Mouse (Mus musculus): ENCODE data around the gene Gadd45g. TPM values are rescaled to one million over a fixed set of nuclear protein-coding genes. Genes with fewer than 3 reads are reported as not detected.

The Gadd45g gene
- polyA plus RNA-seq, 1 experiment from 2014 or later = 28.7 TPM

DNA sequence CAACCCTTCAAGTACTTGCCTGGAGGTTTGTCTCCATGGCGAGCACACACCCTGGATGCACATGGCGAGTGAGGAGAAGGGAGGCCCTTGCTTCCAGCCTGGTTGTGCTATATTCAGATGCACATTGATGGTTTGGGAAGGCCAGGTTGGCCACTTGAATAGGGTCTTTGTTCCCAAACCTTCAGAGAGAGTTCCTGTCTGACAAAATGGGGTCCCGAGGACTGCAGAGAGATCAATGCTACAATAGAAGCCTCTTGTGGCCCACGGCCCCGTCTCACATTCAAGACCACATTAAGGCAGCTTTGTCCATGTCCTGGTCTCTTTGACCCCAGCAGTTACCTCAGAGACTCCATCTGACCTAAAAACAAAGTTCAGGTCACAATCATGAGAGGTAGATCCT lies 27.3 kb downstream of the Gadd45g start:
- no peak for ATAC-seq

DNA sequence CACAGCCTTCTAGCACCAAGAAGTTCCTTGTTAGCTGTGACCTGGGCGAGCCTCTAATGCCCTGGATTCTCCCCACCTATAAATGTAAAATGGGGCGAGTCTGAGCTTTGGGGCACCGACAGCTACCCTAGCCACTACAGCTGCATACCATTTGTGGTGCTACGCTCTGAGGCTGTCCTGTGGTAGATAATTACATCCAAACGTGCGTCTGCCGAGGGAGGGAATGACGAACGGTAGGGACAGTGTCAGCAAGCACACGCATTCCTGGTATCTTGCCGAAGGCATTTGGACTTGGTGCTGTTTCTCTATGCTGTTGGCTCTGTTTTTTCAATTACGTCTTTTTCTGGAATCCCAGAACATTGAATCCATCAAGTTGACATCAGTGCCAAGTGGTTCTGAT lies 29.7 kb downstream of the Gadd45g start:
- WGBS = 72% methylated on average over 12 of the region's 12 CpGs
- Histone ChIP-seq H3K27me3 (replicated peaks; ENCODE audit: control insufficient read depth, insufficient read depth, low read length) (no peaks in the 10 kb centered on the region), H3K27ac (ENCODE audit: low read depth, low read length) (no peak overlapping the region), H3K9me3 (ENCODE audit: control insufficient read depth) (no peaks in the 10 kb centered on the region), H3K4me2 (replicated peaks; ENCODE audit: low read depth) (no peak overlapping the region), H3K4me3 (ENCODE audit: low read depth, low read length) (no peak overlapping the region), H3K36me3 (ENCODE audit: control insufficient read depth, insufficient read depth) (no peaks in the 10 kb centered on the region), H3K9ac (ENCODE audit: low read depth, low read length) (no peak overlapping the region), H3K4me1 (replicated peaks; ENCODE audit: control insufficient read depth, insufficient read depth, low read length) (no peaks in the 10 kb centered on the region)
- no peak for ATAC-seq
- TF ChIP-seq CTCF (IDR thresholded peaks at IDR 0.05; ENCODE audit: low read depth) = no peak

More for the DNA sequence above, 27.3 kb downstream of the Gadd45g start:
- Histone ChIP-seq H3K9ac (ENCODE audit: low read depth, low read length) (no peak overlapping the region), H3K27me3 (replicated peaks; ENCODE audit: control insufficient read depth, insufficient read depth, low read length) (no peaks in the 10 kb centered on the region), H3K4me3 (ENCODE audit: low read depth, low read length) (no peak overlapping the region), H3K9me3 (ENCODE audit: control insufficient read depth) (no peaks in the 10 kb centered on the region), H3K27ac (ENCODE audit: low read depth, low read length) (no peak overlapping the region), H3K4me1 (replicated peaks; ENCODE audit: control insufficient read depth, insufficient read depth, low read length) (no peaks in the 10 kb centered on the region), H3K4me2 (replicated peaks; ENCODE audit: low read depth) (no peak overlapping the region), H3K36me3 (ENCODE audit: control insufficient read depth, insufficient read depth) (no peaks in the 10 kb centered on the region)
- no peak for TF ChIP-seq CTCF (IDR thresholded peaks at IDR 0.05; ENCODE audit: low read depth)
- 99% methylated on average over 5 of the region's 5 CpGs for WGBS

DNA sequence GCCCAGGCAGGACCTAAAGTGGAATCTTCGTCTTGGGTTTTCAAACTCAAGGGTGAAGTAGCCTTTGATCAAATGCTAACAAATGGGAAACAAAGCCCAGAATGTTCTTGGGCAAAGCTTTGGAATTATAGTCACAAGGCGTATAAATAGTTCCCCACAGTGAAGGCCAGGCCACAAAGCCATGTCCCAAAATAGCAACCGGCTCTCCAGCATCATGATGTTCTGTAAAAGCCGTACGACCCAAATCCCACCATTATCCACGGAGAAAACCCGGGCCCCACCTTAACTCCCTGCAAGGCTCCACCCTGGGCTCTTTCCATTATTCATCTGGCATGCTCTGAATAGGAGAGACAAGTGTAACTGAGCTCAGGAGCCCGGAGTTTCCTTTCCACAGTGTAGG lies 32.3 kb downstream of the Gadd45g start:
- no peaks in the 10 kb centered on the region for H3K36me3 ChIP-seq (ENCODE audit: control insufficient read depth, insufficient read depth)
- 70% methylated on average over 8 of the region's 8 CpGs for WGBS
- H3K9me3 ChIP-seq (ENCODE audit: control insufficient read depth) = no peaks in the 10 kb centered on the region
- H3K4me2 ChIP-seq (replicated peaks; ENCODE audit: low read depth) = no peak overlapping the region
- H3K27me3 ChIP-seq (replicated peaks; ENCODE audit: control insufficient read depth, insufficient read depth, low read length) = no peaks in the 10 kb centered on the region
- no peaks in the 10 kb centered on the region for H3K4me1 ChIP-seq (replicated peaks; ENCODE audit: control insufficient read depth, insufficient read depth, low read length)
- no peak overlapping the region for H3K27ac ChIP-seq (ENCODE audit: low read depth, low read length)
- H3K4me3 ChIP-seq (ENCODE audit: low read depth, low read length) = no peak overlapping the region
- ATAC-seq = no peak
- no peak for TF ChIP-seq CTCF (IDR thresholded peaks at IDR 0.05; ENCODE audit: low read depth)
- no peak overlapping the region for H3K9ac ChIP-seq (ENCODE audit: low read depth, low read length)

DNA sequence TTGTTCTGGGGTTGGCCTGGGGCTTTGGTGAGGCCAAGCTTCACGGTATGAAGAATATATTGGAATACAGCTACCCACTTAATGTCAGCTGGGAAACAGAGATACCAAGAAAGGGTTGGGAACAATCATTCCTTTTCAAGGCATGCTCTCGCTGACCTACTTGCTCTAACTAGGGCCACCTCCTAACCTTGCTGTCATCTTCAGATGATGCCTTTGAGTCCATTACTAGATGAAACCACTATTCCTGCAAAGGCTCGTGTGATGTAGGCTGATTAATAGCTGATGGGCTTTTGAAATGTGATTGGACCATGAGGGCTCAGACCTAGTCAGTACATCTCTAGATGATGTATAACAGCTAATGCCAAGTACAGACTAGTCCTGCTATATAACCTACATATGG lies 33.1 kb downstream of the Gadd45g start:
- no peaks in the 10 kb centered on the region for H3K4me1 ChIP-seq (replicated peaks; ENCODE audit: control insufficient read depth, insufficient read depth, low read length)
- no peak overlapping the region for H3K9ac ChIP-seq (ENCODE audit: low read depth, low read length)
- no peaks in the 10 kb centered on the region for H3K27me3 ChIP-seq (replicated peaks; ENCODE audit: control insufficient read depth, insufficient read depth, low read length)
- H3K9me3 ChIP-seq (ENCODE audit: control insufficient read depth) = no peaks in the 10 kb centered on the region
- no peak for ATAC-seq
- H3K27ac ChIP-seq (ENCODE audit: low read depth, low read length) = no peak overlapping the region
- 80% methylated on average over 3 of the region's 3 CpGs for WGBS
- no peak for TF ChIP-seq CTCF (IDR thresholded peaks at IDR 0.05; ENCODE audit: low read depth)
- no peak overlapping the region for H3K4me3 ChIP-seq (ENCODE audit: low read depth, low read length)
- no peak overlapping the region for H3K4me2 ChIP-seq (replicated peaks; ENCODE audit: low read depth)
- H3K36me3 ChIP-seq (ENCODE audit: control insufficient read depth, insufficient read depth) = no peaks in the 10 kb centered on the region

DNA sequence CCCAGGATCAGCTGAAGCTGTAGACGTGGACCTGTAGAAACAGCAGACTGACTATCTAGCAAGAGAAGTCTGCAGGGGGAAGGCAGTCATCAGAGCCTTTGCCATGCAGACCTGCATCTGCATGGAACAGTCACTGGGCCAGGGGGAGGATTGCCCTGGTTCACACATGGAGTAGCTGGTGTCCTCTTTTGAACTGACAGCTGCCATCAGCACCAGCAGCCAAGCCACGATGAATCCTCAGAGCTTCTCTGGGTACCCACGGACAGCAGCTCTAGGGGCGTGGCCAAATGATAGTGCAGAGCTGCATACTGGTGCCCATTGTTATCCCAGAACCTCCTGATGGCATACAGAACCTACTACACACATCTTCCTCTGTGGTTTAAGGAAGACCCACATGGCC lies 33.5 kb downstream of the Gadd45g start:
- 74% methylated on average over 4 of the region's 4 CpGs for WGBS
- Histone ChIP-seq H3K27me3 (replicated peaks; ENCODE audit: control insufficient read depth, insufficient read depth, low read length) (no peaks in the 10 kb centered on the region), H3K9me3 (ENCODE audit: control insufficient read depth) (no peaks in the 10 kb centered on the region), H3K4me2 (replicated peaks; ENCODE audit: low read depth) (no peak overlapping the region), H3K4me3 (ENCODE audit: low read depth, low read length) (no peak overlapping the region), H3K4me1 (replicated peaks; ENCODE audit: control insufficient read depth, insufficient read depth, low read length) (no peaks in the 10 kb centered on the region), H3K36me3 (ENCODE audit: control insufficient read depth, insufficient read depth) (no peaks in the 10 kb centered on the region), H3K27ac (ENCODE audit: low read depth, low read length) (no peak overlapping the region), H3K9ac (ENCODE audit: low read depth, low read length) (no peak overlapping the region)
- ATAC-seq = no peak
- no peak for TF ChIP-seq CTCF (IDR thresholded peaks at IDR 0.05; ENCODE audit: low read depth)

DNA sequence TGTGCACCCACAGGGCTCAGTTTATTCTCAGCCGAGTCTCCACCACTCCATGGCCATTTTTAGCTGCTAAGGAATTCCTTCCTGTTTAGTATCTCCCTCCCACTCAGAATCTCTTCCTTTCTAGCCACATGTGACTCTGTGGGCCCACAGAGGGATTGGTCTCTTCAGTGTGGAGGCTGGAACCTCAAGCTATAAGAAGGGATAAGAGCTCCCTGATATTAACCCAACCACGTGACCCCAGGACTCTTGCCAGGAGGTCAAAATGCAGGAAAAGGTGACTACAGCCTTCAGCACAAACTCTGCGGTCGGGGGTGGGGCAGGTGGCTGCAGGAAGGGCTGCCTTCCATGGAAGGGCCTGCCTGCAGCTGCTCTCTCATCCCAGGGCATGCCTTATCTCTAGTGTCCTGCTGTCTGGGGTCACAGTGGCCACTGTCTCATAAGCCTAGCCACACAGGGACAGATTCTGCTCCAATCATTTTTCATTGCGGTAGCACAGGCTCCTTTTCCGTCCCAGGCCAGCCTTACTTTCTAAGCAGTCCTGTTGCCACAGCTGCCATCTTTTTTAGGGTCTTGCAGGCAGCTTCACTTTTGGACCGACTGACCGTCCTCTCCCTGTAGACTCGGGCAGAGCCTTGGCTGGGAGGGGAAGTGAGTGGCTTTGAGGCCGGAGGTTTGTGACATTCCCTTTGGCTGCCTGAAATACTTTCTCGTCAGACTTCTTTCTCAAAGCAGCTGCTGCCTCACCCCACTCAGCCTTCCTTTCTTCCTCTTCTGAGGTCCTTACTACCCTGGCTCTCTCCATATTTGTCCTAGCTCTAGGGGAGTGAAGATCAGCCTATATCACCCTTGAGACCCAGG lies 35.0 kb downstream of the Gadd45g start:
- Histone ChIP-seq H3K4me1 (replicated peaks; ENCODE audit: control insufficient read depth, insufficient read depth, low read length) (no peaks in the 10 kb centered on the region), H3K27ac (ENCODE audit: low read depth, low read length) (no peak overlapping the region), H3K9ac (ENCODE audit: low read depth, low read length) (no peak overlapping the region), H3K4me3 (ENCODE audit: low read depth, low read length) (no peak overlapping the region), H3K9me3 (ENCODE audit: control insufficient read depth) (no peaks in the 10 kb centered on the region), H3K4me2 (replicated peaks; ENCODE audit: low read depth) (no peak overlapping the region), H3K36me3 (ENCODE audit: control insufficient read depth, insufficient read depth) (no peaks in the 10 kb centered on the region), H3K27me3 (replicated peaks; ENCODE audit: control insufficient read depth, insufficient read depth, low read length) (no peaks in the 10 kb centered on the region)
- ATAC-seq = 0 out of 2 replicates have a peak, but pooled peaks have one; percentile 25
- no peak for TF ChIP-seq CTCF (IDR thresholded peaks at IDR 0.05; ENCODE audit: low read depth)
- 42% methylated on average over 11 of the region's 11 CpGs for WGBS
